Mouse (Mus musculus) CD4-positive, CD25-positive, alpha-beta regulatory T cell, adult 4 months (primary cell): ENCODE measurements at regions not wholly inside any gene's neighbourhood (a gene's known extent, or its start where the extent isn't known, plus 50 kb on each side); places are given as distances from the start of the nearest gene placed in this dataset.

Experiments used
- ATAC-seq: one replicate; pipeline ENCODE4 v1.8.0; 2017

- no peak for ATAC-seq
These were observed 55.9 kb upstream of the Cnksr3 start for GRCm38 (mm10) chr10:7267903-7268302.

- no peak for ATAC-seq
These were observed 55.1 kb upstream of the Cnksr3 start for GRCm38 (mm10) chr10:7267106-7267505.

- no peak for ATAC-seq
These were observed 53.4 kb upstream of the Cnksr3 start for GRCm38 (mm10) chr10:7265412-7265811.

- no peak for ATAC-seq
These were observed 52.7 kb upstream of the Cnksr3 start for GRCm38 (mm10) chr10:7264721-7265120.
